Mouse (Mus musculus) liver, embryonic 12.5 days (tissue): ENCODE results near the gene Sema6c. TPM values are rescaled to one million over a fixed set of nuclear protein-coding genes. Genes with fewer than 3 reads are reported as not detected.
"Not testable (repeated sequence)": the region's sequence is repeated elsewhere in the genome, so short reads cannot be mapped to it uniquely, and the experiment has no call there.

Source experiments
- ATAC-seq: fragments of 200-750 bp; cut with Nextera tagmentation; 2 replicates; pipeline ENCODE4 v1.8.0; 2017; ENCODE audit warnings: moderate number of reproducible peaks, mild to moderate bottlenecking, moderate library complexity
- H3K27ac ChIP-seq: fragments of 300-500 bp; sonication (generic); 2 replicates; pipeline ENCODE4 v1.5.1; 2016; ENCODE audit warnings: mild to moderate bottlenecking
- H3K27me3 ChIP-seq: fragments of 300-500 bp; sonication (generic); replicated peaks from 2 replicates; pipeline ENCODE4 v1.6.1; 2016; ENCODE audit warnings: mild to moderate bottlenecking, moderate library complexity
- H3K36me3 ChIP-seq: fragments of 300-500 bp; sonication (generic); 2 replicates; pipeline ENCODE4 v1.6.1; 2016; ENCODE audit warnings: mild to moderate bottlenecking, moderate library complexity
- H3K4me1 ChIP-seq: fragments of 300-500 bp; sonication (generic); 2 replicates; pipeline ENCODE4 v1.6.1; 2016
- H3K4me2 ChIP-seq: fragments of 300-500 bp; sonication (generic); 2 replicates; pipeline ENCODE4 v1.6.1; 2016; ENCODE audit warnings: mild to moderate bottlenecking, moderate library complexity
- H3K4me3 ChIP-seq: fragments of 300-500 bp; sonication (generic); 2 replicates; pipeline ENCODE4 v1.5.1; 2016; ENCODE audit warnings: mild to moderate bottlenecking, moderate library complexity
- H3K9ac ChIP-seq: fragments of 300-500 bp; sonication (generic); 2 replicates; pipeline ENCODE4 v1.6.1; 2016; ENCODE audit warnings: mild to moderate bottlenecking, moderate library complexity
- H3K9me3 ChIP-seq: fragments of 300-500 bp; sonication (generic); replicated peaks from 2 replicates; pipeline ENCODE4 v1.6.1; 2016; ENCODE audit warnings: mild to moderate bottlenecking, moderate library complexity
- WGBS: fragments of 180-500 bp; shearing (Covaris S2); methylation state at CpG from one replicate; pipeline ENCODE4 v1.1.7; 2016; ENCODE audit not compliant: insufficient replicate concordance; 5-methylcytosine and 5-hydroxymethylcytosine counted together
- polyA plus RNA-seq: library from polyadenylated mRNA; unstranded; fragments of >200 nt; fragmentation: Nextera tagmentation; extraction: Ambion mirVana; gene quantifications from 2 replicates; pipeline ENCODE4 v1.2.1, GENCODE M21; 2016

Sema6c gene
- polyA plus RNA-seq, 1 experiment from 2014 or later: 1.9 TPM

- ATAC-seq: peak; percentile 90
- 1% methylated on average over 20 of the region's 20 CpGs for WGBS
- peak within 1 kb of the TSS; percentile 80 for H3K27ac ChIP-seq
Measured at GRCm38 (mm10) chr3:95133680-95134101, 26.6 kb upstream of the Sema6c start, which contains the start of the genes Scnm1 and Lysmd1. TSS of gene Scnm1 (minus strand) at chr3:95134011. TSS of gene Lysmd1 (plus strand) at chr3:95134088.

GRCm38 (mm10) chr3:95134133-95134532 lies 26.1 kb upstream of the Sema6c start:
- not testable (repeated sequence) for H3K9me3 ChIP-seq, H3K4me2 ChIP-seq, H3K27ac ChIP-seq, H3K27me3 ChIP-seq, H3K9ac ChIP-seq
- Histone ChIP-seq H3K4me3 (peak overlapping the region; percentile 79), H3K4me1 (peaks cover 29% of the 10 kb centered on the region), H3K36me3 (peaks cover 35% of the 10 kb centered on the region)
- WGBS: no CpG with 5 or more reads among the region's 12 CpGs
- ATAC-seq: peak; percentile 66

More at GRCm38 (mm10) chr3:95133680-95134101, 26.6 kb upstream of the Sema6c start, which contains the start of the genes Scnm1 and Lysmd1:
- Histone ChIP-seq H3K27me3 (no peaks in the 10 kb centered on the region), H3K9me3 (no peaks in the 10 kb centered on the region), H3K4me2 (peak within 1 kb of the TSS; percentile 84), H3K4me1 (peaks cover 29% of the 10 kb centered on the region), H3K4me3 (peak within 1 kb of the TSS; percentile 79), H3K9ac (peak within 1 kb of the TSS; percentile 81), H3K36me3 (peaks cover 37% of the 10 kb centered on the region)

GRCm38 (mm10) chr3:95135023-95135422 lies 25.2 kb upstream of the Sema6c start:
- H3K27me3 ChIP-seq: no peaks in the 10 kb centered on the region
- H3K9ac ChIP-seq: peak overlapping the region; percentile 55
- peak overlapping the region; percentile 57 for H3K4me3 ChIP-seq
- 4% methylated on average over 6 of the region's 6 CpGs for WGBS
- H3K4me1 ChIP-seq: peaks cover 37% of the 10 kb centered on the region
- H3K36me3 ChIP-seq: peaks cover 33% of the 10 kb centered on the region
- H3K9me3 ChIP-seq: no peaks in the 10 kb centered on the region
- peak; percentile 57 for ATAC-seq
- peak overlapping the region; percentile 76 for H3K4me2 ChIP-seq
- H3K27ac ChIP-seq: peak overlapping the region; percentile 58

- no peaks in the 10 kb centered on the region for H3K9me3 ChIP-seq
- ATAC-seq: no peak
- 42% methylated on average over 7 of the region's 7 CpGs for WGBS
- H3K4me3 ChIP-seq: peak overlapping the region; percentile 57
- H3K27ac ChIP-seq: peak overlapping the region; percentile 58
- H3K9ac ChIP-seq: peak overlapping the region; percentile 55
- H3K4me2 ChIP-seq: peak overlapping the region; percentile 76
- peaks cover 34% of the 10 kb centered on the region for H3K36me3 ChIP-seq
- peaks cover 42% of the 10 kb centered on the region for H3K4me1 ChIP-seq
- no peaks in the 10 kb centered on the region for H3K27me3 ChIP-seq
Measured at GRCm38 (mm10) chr3:95135433-95136052, 24.7 kb upstream of the Sema6c start.

- 60% methylated on average over 3 of the region's 3 CpGs for WGBS
- H3K9me3 ChIP-seq: no peaks in the 10 kb centered on the region
- H3K27me3 ChIP-seq: no peaks in the 10 kb centered on the region
- peaks cover 43% of the 10 kb centered on the region for H3K4me1 ChIP-seq
- H3K4me2 ChIP-seq: peak overlapping the region; percentile 76; the same call in 1 of the 2 replicates
- peaks cover 31% of the 10 kb centered on the region for H3K36me3 ChIP-seq
- ATAC-seq: no peak
- H3K27ac ChIP-seq: peak overlapping the region; percentile 58
- H3K9ac ChIP-seq: no peak overlapping the region
- H3K4me3 ChIP-seq: no peak overlapping the region
Measured at GRCm38 (mm10) chr3:95136336-95136735, 23.9 kb upstream of the Sema6c start.

- Histone ChIP-seq H3K4me1 (peaks cover 45% of the 10 kb centered on the region), H3K4me3 (no peak overlapping the region), H3K27ac (no peak overlapping the region), H3K4me2 (peak overlapping the region; percentile 32), H3K27me3 (no peaks in the 10 kb centered on the region), H3K9ac (no peak overlapping the region), H3K36me3 (peaks cover 19% of the 10 kb centered on the region), H3K9me3 (no peaks in the 10 kb centered on the region)
- ATAC-seq: no peak
- WGBS: 56% methylated on average over 25 of the region's 25 CpGs
Measured at GRCm38 (mm10) chr3:95139586-95140288, 20.5 kb upstream of the Sema6c start.

GRCm38 (mm10) chr3:95140289-95140595 lies 20.0 kb upstream of the Sema6c start:
- Histone ChIP-seq H3K4me3 (no peak overlapping the region), H3K4me2 (peak overlapping the region; percentile 32), H3K36me3 (peaks cover 19% of the 10 kb centered on the region), H3K27ac (no peak overlapping the region), H3K9ac (no peak overlapping the region), H3K4me1 (peaks cover 41% of the 10 kb centered on the region), H3K27me3 (no peaks in the 10 kb centered on the region), H3K9me3 (no peaks in the 10 kb centered on the region)
- no peak for ATAC-seq
- 58% methylated on average over 18 of the region's 18 CpGs for WGBS

GRCm38 (mm10) chr3:95140795-95141194 lies 19.5 kb upstream of the Sema6c start:
- Histone ChIP-seq H3K4me1 (peaks cover 35% of the 10 kb centered on the region), H3K36me3 (peaks cover 19% of the 10 kb centered on the region), H3K9ac (no peak overlapping the region), H3K27ac (peak overlapping the region; percentile 65; the same call in 1 of the 2 replicates), H3K4me3 (no peak overlapping the region), H3K9me3 (no peaks in the 10 kb centered on the region), H3K27me3 (no peaks in the 10 kb centered on the region), H3K4me2 (peak overlapping the region; percentile 41)
- WGBS: 84% methylated on average over 6 of the region's 6 CpGs
- no peak for ATAC-seq

GRCm38 (mm10) chr3:95141474-95141873 lies 18.8 kb upstream of the Sema6c start:
- H3K4me1 ChIP-seq: peaks cover 28% of the 10 kb centered on the region
- H3K9ac ChIP-seq: no peak overlapping the region
- H3K4me3 ChIP-seq: 0 out of 2 replicates have a peak overlapping the region, but pooled peaks have one; percentile 12
- H3K4me2 ChIP-seq: peak overlapping the region; percentile 41
- ATAC-seq: 0 out of 2 replicates have a peak, but pooled peaks have one; percentile 17
- H3K9me3 ChIP-seq: no peaks in the 10 kb centered on the region
- peak overlapping the region; percentile 65 for H3K27ac ChIP-seq
- peaks cover 19% of the 10 kb centered on the region for H3K36me3 ChIP-seq
- no peaks in the 10 kb centered on the region for H3K27me3 ChIP-seq
- WGBS: 40% methylated on average over 9 of the region's 9 CpGs

- Histone ChIP-seq H3K36me3 (peaks cover 19% of the 10 kb centered on the region), H3K9me3 (no peaks in the 10 kb centered on the region), H3K4me1 (peaks cover 25% of the 10 kb centered on the region), H3K9ac (no peak within 1 kb of the TSS), H3K27ac (peak within 1 kb of the TSS; percentile 65), H3K27me3 (no peaks in the 10 kb centered on the region), H3K4me2 (peak within 1 kb of the TSS; percentile 41), H3K4me3 (0 out of 2 replicates have a peak within 1 kb of the TSS, but pooled peaks have one; percentile 12)
- peak; percentile 71 for ATAC-seq
- 53% methylated on average over 10 of the region's 10 CpGs for WGBS
Measured at GRCm38 (mm10) chr3:95141952-95142616, 18.2 kb upstream of the Sema6c start, which contains the start of gene Tnfaip8l2. TSS of gene Tnfaip8l2 (minus strand) at chr3:95142360.

GRCm38 (mm10) chr3:95142617-95143011 lies 17.6 kb upstream of the Sema6c start:
- peak; percentile 73 for ATAC-seq
- Histone ChIP-seq H3K36me3 (peaks cover 19% of the 10 kb centered on the region), H3K4me2 (peak overlapping the region; percentile 41), H3K27me3 (no peaks in the 10 kb centered on the region), H3K9ac (no peak overlapping the region), H3K4me3 (0 out of 2 replicates have a peak overlapping the region, but pooled peaks have one; percentile 12), H3K9me3 (no peaks in the 10 kb centered on the region), H3K27ac (no peak overlapping the region), H3K4me1 (peaks cover 25% of the 10 kb centered on the region)
- 8% methylated on average over 5 of the region's 5 CpGs for WGBS
